Mouse (Mus musculus): Measurements from ENCODE around the gene Ptov1.
A peak's percentile ranks its signal among the peaks of the same experiment; 100 is the strongest.

GRCm38 (mm10) chr7:44848561-44849415 is 20.8 kb downstream of the Ptov1 start, which contains the start of the genes Akt1s1 and Tbc1d17:
- TF ChIP-seq CTCF (IDR thresholded peaks at IDR 0.05; ENCODE audit: extremely low read depth, insufficient read depth, low read length) (no peak), POLR2A (IDR thresholded peaks at IDR 0.05; ENCODE audit: extremely low read depth, insufficient read depth, low read length) (peak; percentile 87)
